Mouse (Mus musculus): ENCODE results near the gene Trappc1.

GRCm38 (mm10) chr11:69322010-69322409 lies 1.8 kb upstream of the Trappc1 start:
- TF ChIP-seq ZMIZ1 (IDR thresholded peaks at IDR 0.05; ENCODE audit: low read depth, low read length): no peak
- TF ChIP-seq ELF1 (IDR thresholded peaks at IDR 0.05; ENCODE audit: low read depth, low read length): no peak

Data from CH12.LX (cell line).